Mouse (Mus musculus) liver, embryonic 11.5 days (tissue): ENCODE measurements around the gene Thumpd3. TPM values are rescaled to one million over a fixed set of nuclear protein-coding genes. Genes with fewer than 3 reads are reported as not detected.

Experiments used
- ATAC-seq: fragments of 200-750 bp; cut with Nextera tagmentation; replicated peaks from 2 replicates; pipeline ENCODE4 v1.8.0; 2017; ENCODE audit warnings: moderate number of reproducible peaks, mild to moderate bottlenecking, moderate TSS enrichment, moderate library complexity; ENCODE audit not compliant: low FRiP score
- DNase-seq: peaks from one replicate; pipeline ENCODE4 v3.0.0-alpha.2; 2017; ENCODE audit warnings: low spot score
- H3K27ac ChIP-seq: fragments of 300-500 bp; sonication (generic); 2 replicates; pipeline ENCODE4 v1.5.1; 2014; ENCODE audit warnings: mild to moderate bottlenecking, low read depth, low read length, control low read depth
- H3K27me3 ChIP-seq: fragments of 300-500 bp; sonication (generic); replicated peaks from 2 replicates; pipeline ENCODE4 v1.6.1; 2014; ENCODE audit warnings: low read length, mixed read lengths; ENCODE audit not compliant: control insufficient read depth, insufficient read depth
- H3K36me3 ChIP-seq: fragments of 300-500 bp; sonication (generic); 2 replicates; pipeline ENCODE4 v1.6.1; 2014; ENCODE audit warnings: mild to moderate bottlenecking, low read length, moderate library complexity, mixed read lengths; ENCODE audit not compliant: control insufficient read depth, insufficient read depth
- H3K4me1 ChIP-seq: fragments of 300-500 bp; sonication (generic); replicated peaks from 2 replicates; pipeline ENCODE4 v1.6.1; 2014; ENCODE audit warnings: low read length, mixed read lengths; ENCODE audit not compliant: control insufficient read depth, insufficient read depth
- H3K4me2 ChIP-seq: fragments of 300-500 bp; sonication (generic); 2 replicates; pipeline ENCODE4 v1.6.1; 2014; ENCODE audit warnings: mild to moderate bottlenecking, control low read depth, moderate library complexity
- H3K4me3 ChIP-seq: fragments of 300-500 bp; sonication (generic); 2 replicates; pipeline ENCODE4 v1.5.1; 2014; ENCODE audit warnings: low read depth, low read length, control low read depth
- H3K9ac ChIP-seq: fragments of 300-500 bp; sonication (generic); 2 replicates; pipeline ENCODE4 v1.6.1; 2014; ENCODE audit warnings: low read depth, low read length, control low read depth
- H3K9me3 ChIP-seq: fragments of 300-500 bp; sonication (generic); 2 replicates; pipeline ENCODE4 v1.6.1; 2016; ENCODE audit warnings: low read length, inconsistent platforms, mixed read lengths; ENCODE audit not compliant: control insufficient read depth
- WGBS: fragments of 180-500 bp; shearing (Covaris S2); extraction: QIAGEN DNeasy Blood & Tissue Kit; methylation state at CpG from one replicate; pipeline ENCODE4 v1.1.7; 2014; 5-methylcytosine and 5-hydroxymethylcytosine counted together
- polyA plus RNA-seq: library from polyadenylated mRNA; unstranded; fragments of >200 nt; fragmentation: Nextera tagmentation; extraction: Ambion mirVana; gene quantifications from 2 replicates; pipeline ENCODE4 v1.2.1, GENCODE M21; 2014

The Thumpd3 gene
- polyA plus RNA-seq, 1 experiment from 2014 or later, result 70.5 TPM

DNA sequence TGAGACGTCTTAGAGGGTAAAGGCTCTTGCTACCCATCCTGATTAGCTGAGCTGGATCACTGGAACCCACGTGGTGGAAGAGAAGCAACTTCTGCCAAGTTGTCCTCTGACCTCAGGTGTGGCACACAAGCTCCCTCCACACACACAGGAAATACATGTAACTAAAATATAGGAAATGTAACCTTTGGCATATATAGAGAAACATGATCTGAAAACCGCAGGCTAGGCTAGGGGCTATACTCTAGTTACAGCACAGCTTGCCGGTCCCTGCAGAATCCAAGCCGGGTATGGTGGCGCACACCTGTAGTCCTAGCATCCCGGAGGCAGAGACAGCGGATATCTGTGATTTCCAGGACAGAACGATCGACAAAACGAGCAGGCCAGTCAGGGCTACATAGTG, 450 bp upstream of the Thumpd3 start:
- Histone ChIP-seq H3K4me1 (peaks cover 41% of the 10 kb centered on the region), H3K9me3 (no peaks in the 10 kb centered on the region), H3K36me3 (peaks cover 7% of the 10 kb centered on the region; the same call in 1 of the 2 replicates), H3K27ac (peak overlapping the region; percentile 93), H3K4me2 (peak overlapping the region; percentile 75), H3K9ac (peak overlapping the region; percentile 76), H3K4me3 (peak overlapping the region; percentile 69), H3K27me3 (no peaks in the 10 kb centered on the region)
- WGBS, result under 1% methylated on average over 11 of the region's 11 CpGs
- peak; percentile 11 for ATAC-seq
- no peak for DNase-seq

DNA sequence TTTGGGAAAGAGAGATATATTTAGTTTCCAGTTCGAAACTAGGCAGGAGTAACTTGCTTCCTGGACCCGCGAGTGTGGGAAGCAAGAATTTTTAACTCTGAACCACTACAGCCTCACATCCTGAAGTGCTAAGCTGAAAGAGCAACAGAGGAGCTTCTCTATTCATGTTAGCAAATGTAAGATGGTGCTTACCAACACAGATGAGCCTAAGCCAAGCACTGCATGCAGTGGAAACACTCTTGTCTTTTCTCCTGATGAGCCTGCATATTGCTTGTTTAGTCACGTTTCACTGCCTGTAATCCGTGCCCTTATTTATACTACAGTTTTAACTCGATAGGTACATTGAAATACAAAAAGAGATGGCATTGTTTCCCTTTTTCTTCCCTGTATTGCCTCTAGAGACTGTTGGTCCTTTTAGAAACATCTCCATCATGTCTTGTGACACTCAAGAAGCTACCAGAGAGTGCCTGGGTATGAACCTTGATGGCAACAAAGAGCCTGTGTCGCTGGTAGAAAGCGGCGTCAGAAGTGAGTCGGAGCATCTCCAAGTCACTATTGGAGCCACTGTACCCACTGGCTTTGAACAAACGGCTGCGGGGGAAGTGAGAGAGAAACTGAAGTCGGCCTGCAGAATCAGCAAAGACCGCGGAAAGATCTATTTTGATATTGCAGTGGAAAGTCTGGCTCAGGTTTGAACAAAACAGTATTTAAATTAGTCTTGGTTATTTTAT, 1.2 kb downstream of the Thumpd3 start:
- peak overlapping the region; percentile 93 for H3K27ac ChIP-seq
- H3K4me3 ChIP-seq, result peak overlapping the region; percentile 69
- ATAC-seq (no peak), DNase-seq (no peak)
- peak overlapping the region; percentile 75 for H3K4me2 ChIP-seq
- H3K4me1 ChIP-seq, result peaks cover 30% of the 10 kb centered on the region
- no peaks in the 10 kb centered on the region for H3K9me3 ChIP-seq
- no peaks in the 10 kb centered on the region for H3K27me3 ChIP-seq
- 41% methylated on average over 15 of the region's 15 CpGs for WGBS
- peak overlapping the region; percentile 76 for H3K9ac ChIP-seq
- peaks cover 16% of the 10 kb centered on the region for H3K36me3 ChIP-seq

DNA sequence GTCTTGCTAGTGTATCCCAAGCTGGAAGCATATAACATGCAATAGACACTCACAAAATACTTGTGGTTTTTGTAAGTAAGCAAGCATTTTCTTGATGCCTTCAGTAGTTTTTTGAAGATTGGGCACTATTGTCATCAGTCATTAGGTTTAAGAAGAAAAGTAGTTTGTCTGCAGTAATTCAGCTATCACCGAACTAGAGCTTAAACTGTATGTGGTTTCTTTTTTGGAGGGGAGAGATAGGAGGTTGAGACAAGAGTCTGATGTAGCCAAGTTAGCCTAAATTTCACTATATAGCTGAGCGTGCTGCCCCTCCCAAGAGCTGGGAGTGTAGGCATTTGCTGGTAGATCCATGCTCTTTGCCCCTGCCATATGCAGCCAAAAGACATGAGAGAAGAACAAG, 2.3 kb downstream of the Thumpd3 start:
- no peaks in the 10 kb centered on the region for H3K27me3 ChIP-seq
- ATAC-seq (no peak), DNase-seq (no peak)
- no peaks in the 10 kb centered on the region for H3K9me3 ChIP-seq
- H3K27ac ChIP-seq, result 0 out of 2 replicates have a peak overlapping the region, but pooled peaks have one; percentile 0
- 74% methylated on average over 2 of the region's 2 CpGs for WGBS
- peaks cover 24% of the 10 kb centered on the region for H3K4me1 ChIP-seq
- peak overlapping the region; percentile 20; the same call in 1 of the 2 replicates for H3K4me3 ChIP-seq
- H3K4me2 ChIP-seq, result peak overlapping the region; percentile 75
- H3K36me3 ChIP-seq, result peaks cover 16% of the 10 kb centered on the region
- peak overlapping the region; percentile 52 for H3K9ac ChIP-seq

DNA sequence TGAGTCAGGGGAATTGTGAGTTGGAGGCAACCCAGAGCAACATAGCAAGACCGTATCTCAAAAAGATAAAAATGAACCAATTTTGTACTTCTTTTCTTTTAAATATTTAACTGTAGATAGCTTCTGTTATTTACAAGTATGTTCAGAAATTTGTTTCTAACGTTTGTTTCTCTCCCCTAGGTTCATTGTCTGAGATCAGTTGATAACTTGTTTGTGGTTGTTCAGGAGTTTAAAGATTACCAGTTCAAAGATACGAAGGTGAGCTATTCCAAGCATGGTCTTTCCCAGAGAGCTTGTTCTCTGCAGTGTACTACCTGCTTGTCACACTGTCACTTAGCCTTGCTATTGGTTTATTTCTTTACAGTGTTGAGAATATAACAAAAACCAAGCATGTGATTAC, 3.1 kb downstream of the Thumpd3 start:
- Histone ChIP-seq H3K27me3 (no peaks in the 10 kb centered on the region), H3K4me3 (no peak overlapping the region), H3K36me3 (peaks cover 16% of the 10 kb centered on the region), H3K9ac (no peak overlapping the region), H3K4me2 (peak overlapping the region; percentile 75), H3K27ac (0 out of 2 replicates have a peak overlapping the region, but pooled peaks have one; percentile 0), H3K9me3 (no peaks in the 10 kb centered on the region), H3K4me1 (peaks cover 21% of the 10 kb centered on the region)
- ATAC-seq (no peak), DNase-seq (no peak)
- WGBS, result 65% methylated on average over 3 of the region's 3 CpGs

DNA sequence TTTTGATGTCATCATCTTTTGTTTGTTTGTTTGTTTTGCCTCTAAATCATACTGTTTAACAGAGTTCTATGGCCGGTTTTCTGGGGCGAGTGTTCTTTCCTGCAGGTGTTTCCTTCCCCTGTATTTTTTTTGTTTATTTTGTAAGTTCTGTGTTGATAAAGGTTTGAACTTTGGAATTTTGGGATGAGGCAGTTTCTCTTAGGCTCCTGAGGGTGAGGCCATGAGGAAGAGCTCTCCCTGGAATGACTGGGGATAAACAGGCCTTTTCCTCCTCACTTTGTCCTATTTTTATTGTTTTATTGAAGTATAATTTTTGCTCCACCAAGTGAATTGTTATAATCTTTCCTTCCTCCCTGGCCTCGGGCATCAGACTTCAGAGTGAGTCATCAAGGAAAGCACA, 6.9 kb downstream of the Thumpd3 start:
- Histone ChIP-seq H3K9ac (no peak overlapping the region), H3K4me2 (no peak overlapping the region), H3K4me3 (no peak overlapping the region), H3K9me3 (no peaks in the 10 kb centered on the region), H3K27ac (no peak overlapping the region), H3K36me3 (peaks cover 37% of the 10 kb centered on the region), H3K27me3 (no peaks in the 10 kb centered on the region), H3K4me1 (peaks cover 10% of the 10 kb centered on the region)
- WGBS, result 67% methylated on average over 3 of the region's 3 CpGs
- DNase-seq, result no peak
- ATAC-seq, result no peak

DNA sequence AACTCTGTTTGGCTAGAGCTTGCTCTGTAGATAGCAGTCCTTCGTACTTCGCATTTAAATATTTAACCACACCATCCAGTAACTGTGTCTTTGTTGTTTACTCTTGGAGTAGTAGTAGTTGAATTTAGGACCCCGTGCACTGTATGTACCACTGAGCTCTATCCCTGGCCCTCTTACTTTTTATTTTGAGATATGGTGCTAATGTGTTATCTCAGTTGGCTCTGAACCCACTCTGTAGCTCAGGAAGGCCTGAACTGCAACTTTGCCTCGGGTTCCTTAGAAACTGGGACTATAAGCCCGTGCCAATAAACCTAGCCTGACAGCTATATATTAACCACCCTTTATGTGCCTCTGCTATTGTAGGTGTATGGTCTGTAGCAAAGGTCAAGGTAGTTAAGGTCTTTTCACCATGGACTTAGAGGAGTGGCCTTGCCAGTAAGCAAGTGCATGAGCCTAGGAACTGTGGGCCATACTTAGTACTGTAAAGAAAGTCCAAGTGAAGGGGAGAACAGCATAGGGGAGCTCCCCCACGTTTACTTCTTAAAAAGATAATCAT, 8.6 kb downstream of the Thumpd3 start:
- Histone ChIP-seq H3K27ac (no peak overlapping the region), H3K4me3 (no peak overlapping the region), H3K4me1 (no peaks in the 10 kb centered on the region), H3K27me3 (no peaks in the 10 kb centered on the region), H3K9me3 (no peaks in the 10 kb centered on the region), H3K36me3 (peaks cover 40% of the 10 kb centered on the region), H3K4me2 (no peak overlapping the region), H3K9ac (no peak overlapping the region)
- DNase-seq, result no peak
- 83% methylated on average over 6 of the region's 6 CpGs for WGBS
- ATAC-seq, result no peak

DNA sequence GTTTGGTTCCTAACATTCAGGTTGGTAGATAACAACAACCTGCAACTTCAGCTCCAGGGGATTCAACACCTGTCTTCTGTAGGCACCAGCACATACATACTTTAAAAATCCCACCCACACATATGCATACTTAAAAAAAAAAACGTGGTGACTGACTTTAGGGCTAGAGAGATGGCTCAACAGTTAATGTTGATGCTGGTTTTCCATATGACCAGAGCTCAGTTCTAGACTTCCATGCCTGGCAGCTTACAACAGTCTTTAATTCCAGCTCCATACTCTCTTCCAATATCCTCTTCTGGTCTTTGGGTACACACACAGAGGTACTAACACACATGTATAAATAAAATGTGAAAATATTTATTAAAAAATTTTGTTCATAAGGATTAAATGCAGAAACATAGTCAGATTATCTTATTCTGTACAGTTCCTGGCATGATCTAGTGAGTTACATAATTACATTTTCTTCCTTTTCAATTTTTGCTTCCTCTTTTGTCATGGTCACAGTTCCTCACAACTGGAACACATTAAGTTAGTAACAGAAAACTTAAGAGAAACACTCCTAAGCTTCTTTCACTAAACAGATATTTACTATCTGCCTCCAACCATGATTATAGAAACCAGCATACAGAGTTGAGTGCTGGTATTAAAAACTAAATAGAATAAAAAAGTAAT, 15.0 kb downstream of the Thumpd3 start:
- ATAC-seq (no peak), DNase-seq (no peak)
- 75% methylated on average over 1 of the region's 1 CpGs for WGBS
- Histone ChIP-seq H3K36me3 (peaks cover 59% of the 10 kb centered on the region), H3K4me3 (no peak overlapping the region), H3K9me3 (no peaks in the 10 kb centered on the region), H3K4me1 (no peaks in the 10 kb centered on the region), H3K4me2 (no peak overlapping the region), H3K9ac (no peak overlapping the region), H3K27ac (no peak overlapping the region), H3K27me3 (no peaks in the 10 kb centered on the region)

DNA sequence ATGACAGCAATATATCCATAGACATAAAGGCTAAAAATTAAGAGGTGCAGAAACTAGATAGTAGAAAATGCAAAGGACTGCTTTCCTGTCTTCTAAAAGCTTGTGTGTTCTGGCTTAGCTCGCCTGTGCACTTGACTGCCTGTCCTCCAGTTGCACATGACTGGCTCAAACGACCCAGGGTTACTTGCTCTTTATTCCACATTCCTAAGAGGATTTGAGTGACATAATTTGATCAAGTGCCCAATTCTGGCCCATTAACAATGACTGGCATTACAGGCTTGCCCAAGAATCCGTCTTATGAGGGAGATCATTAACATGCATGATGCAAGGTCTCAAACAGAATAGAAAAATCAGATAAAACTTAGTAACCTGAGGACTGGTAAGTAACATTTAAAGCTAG, 16.2 kb downstream of the Thumpd3 start:
- no peak for DNase-seq
- ATAC-seq, result no peak
- 81% methylated on average over 3 of the region's 3 CpGs for WGBS
- peaks cover 64% of the 10 kb centered on the region for H3K36me3 ChIP-seq
- no peak overlapping the region for H3K27ac ChIP-seq
- no peaks in the 10 kb centered on the region for H3K27me3 ChIP-seq
- no peaks in the 10 kb centered on the region for H3K9me3 ChIP-seq
- H3K4me3 ChIP-seq, result no peak overlapping the region
- no peak overlapping the region for H3K9ac ChIP-seq
- H3K4me2 ChIP-seq, result no peak overlapping the region
- H3K4me1 ChIP-seq, result no peaks in the 10 kb centered on the region
